Mouse (Mus musculus) monocyte, adult 59 days (primary cell): ENCODE measurements around the gene Adgrb2. TPM values are rescaled to one million over a fixed set of nuclear protein-coding genes. Genes with fewer than 3 reads are reported as not detected.

Experiments
- total RNA-seq, 2 experiments: library from RNA; stranded (reverse); gene quantifications; one replicate each; pipeline ENCODE4 v1.2.4; 2023

Adgrb2 gene
- total RNA-seq = under 1 TPM in 1 of 2 experiments, not detected in 1; 0.15 TPM

DNA sequence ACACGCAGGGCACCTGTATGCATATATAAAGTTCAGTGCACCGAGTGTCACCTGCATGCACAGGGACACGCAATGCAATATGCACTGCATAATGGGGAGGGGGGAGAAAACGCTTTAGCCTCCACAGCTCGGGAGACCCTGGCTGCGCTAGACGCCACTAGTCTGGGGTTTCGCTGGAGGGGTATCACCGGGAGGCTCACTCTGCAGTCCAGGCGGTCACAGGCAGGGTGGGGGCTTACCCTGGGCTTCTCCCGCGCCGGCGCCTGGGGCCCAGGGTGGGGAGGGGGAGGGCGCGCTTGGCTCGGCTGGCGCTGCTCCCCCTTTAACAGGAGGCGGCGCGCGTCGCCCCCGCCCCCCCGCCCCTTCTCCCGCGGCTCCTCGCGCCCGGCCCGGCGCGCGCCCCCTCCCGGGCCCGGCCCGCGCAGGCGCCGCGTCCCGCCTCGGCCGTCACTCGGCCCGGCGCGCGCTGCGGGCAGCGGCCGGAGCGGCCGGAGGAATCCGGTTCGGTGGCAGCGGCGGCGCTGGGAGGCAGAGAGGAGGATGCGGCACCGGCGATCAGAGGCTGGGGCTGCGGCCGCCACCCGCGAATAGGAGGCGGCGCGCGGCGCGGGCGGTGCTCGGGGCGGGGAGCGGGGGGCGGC is at the start of gene Adgrb2:
Adgrb2 (plus strand) TSS at position 450 of the 641 bp plus-strand sequence.

DNA sequence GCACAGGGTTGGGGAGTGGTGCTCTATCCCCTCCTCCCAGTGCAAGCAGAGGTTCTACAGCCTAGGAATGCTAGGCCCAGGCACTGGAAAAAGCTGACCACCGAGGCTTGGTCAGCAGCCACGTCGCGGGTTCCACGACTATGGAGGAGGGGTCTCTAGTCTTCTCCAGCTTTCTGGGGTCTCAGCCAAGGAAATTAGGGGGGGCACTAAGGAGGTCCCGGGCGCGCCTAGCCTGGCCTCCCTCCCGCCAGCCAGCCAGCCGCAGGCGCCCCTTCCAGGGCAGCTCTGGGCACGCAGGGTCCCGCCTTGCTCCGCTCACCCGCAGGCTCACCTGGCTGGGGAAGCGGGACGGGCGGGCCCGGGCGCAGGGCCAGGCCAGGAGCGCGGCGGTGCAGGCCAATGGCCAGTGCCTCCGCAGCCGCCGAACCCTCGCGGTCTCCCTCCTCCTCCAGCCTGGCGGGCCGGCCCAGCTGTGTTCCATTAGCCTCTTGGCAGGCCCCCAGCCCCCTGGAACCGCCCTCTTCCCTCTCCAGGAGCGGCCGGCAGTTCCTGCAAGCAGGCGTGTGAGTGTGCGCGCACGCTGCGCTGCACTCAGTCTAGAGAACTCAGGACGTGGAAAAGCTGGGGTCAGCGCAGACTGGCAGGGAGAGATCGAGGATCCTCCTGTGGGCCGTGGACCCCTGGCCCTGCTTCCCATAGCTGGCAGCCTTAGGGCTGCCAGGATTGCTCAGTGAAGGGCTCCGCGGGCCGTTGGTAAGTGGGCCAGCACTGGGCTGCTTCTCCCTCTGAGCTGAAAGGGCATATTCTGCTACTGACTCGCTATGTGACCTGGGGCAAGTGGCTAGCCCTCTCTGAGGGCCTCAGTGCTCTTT is 62.9 kb downstream of the Adgrb2 start, which contains the start of gene Col16a1:
Col16a1 (plus strand) TSS at position 510 of the 872 bp plus-strand sequence.

Other genes starting within 250 kb of the Adgrb2 start
- gene Khdrbs1, start 242.6 kb upstream of the Adgrb2 start, total RNA-seq = 10 to 100 TPM; 94.5 to 97.5 TPM
- 100 to 1,000 TPM; 332 to 393 TPM for gene Ptp4a2, start 173.7 kb upstream of the Adgrb2 start, total RNA-seq
- gene Spocd1, start 55.6 kb upstream of the Adgrb2 start, total RNA-seq = under 1 TPM; 0.55 to 0.88 TPM
- under 1 TPM in 1 of 2 experiments, not detected in 1; 0.46 TPM for gene Col16a1, start 63.0 kb downstream of the Adgrb2 start, total RNA-seq
- gene Pef1, start 117.7 kb downstream of the Adgrb2 start, total RNA-seq = 10 to 100 TPM; 27.8 to 28.3 TPM
- not detected for gene Hcrtr1, start 154.5 kb downstream of the Adgrb2 start, total RNA-seq
- gene Tinagl1, start 190.3 kb downstream of the Adgrb2 start, total RNA-seq = not detected
- gene Gm853, start 237.5 kb downstream of the Adgrb2 start, total RNA-seq = not detected